Mouse (Mus musculus): Measurements from ENCODE around the gene Kcnf1.

GRCm38 (mm10) chr12:17176041-17176756 is 489 bp downstream of the Kcnf1 start:
- TF ChIP-seq CTCF (IDR thresholded peaks at IDR 0.05; ENCODE audit: extremely low read depth, insufficient read length, insufficient replicate concordance, low read depth, low read length): no peak
- no peak for TF ChIP-seq POLR2A (IDR thresholded peaks at IDR 0.05; ENCODE audit: low read depth, low read length)

Data from small intestine, adult 2 months (tissue).